Mouse (Mus musculus) hindbrain, embryonic 15.5 days (tissue): ENCODE measurements around the gene AI481877. TPM values are rescaled to one million over a fixed set of nuclear protein-coding genes. Genes with fewer than 3 reads are reported as not detected.

ENCODE experiments used
- ATAC-seq: fragments of 200-750 bp; cut with Nextera tagmentation; 2 replicates; pipeline ENCODE4 v1.8.0; 2017; ENCODE audit warnings: low read depth, moderate number of reproducible peaks, moderate TSS enrichment; ENCODE audit not compliant: low FRiP score
- H3K27ac ChIP-seq: fragments of 300-500 bp; sonication (generic); replicated peaks from 2 replicates; pipeline ENCODE4 v1.5.1; 2015; ENCODE audit warnings: mild to moderate bottlenecking, inconsistent platforms
- H3K27me3 ChIP-seq: fragments of 300-500 bp; sonication (generic); 2 replicates; pipeline ENCODE4 v1.6.1; 2015; ENCODE audit warnings: control low read depth, inconsistent platforms
- H3K36me3 ChIP-seq: fragments of 300-500 bp; sonication (generic); 2 replicates; pipeline ENCODE4 v1.6.1; 2015; ENCODE audit warnings: control low read depth, inconsistent platforms
- H3K4me1 ChIP-seq: fragments of 300-500 bp; sonication (generic); replicated peaks from 2 replicates; pipeline ENCODE4 v1.6.1; 2015; ENCODE audit warnings: control low read depth, inconsistent platforms
- H3K4me2 ChIP-seq: fragments of 300-500 bp; sonication (generic); 2 replicates; pipeline ENCODE4 v1.6.1; 2015; ENCODE audit warnings: moderate library complexity, mild to moderate bottlenecking, inconsistent platforms
- H3K4me3 ChIP-seq: fragments of 300-500 bp; sonication (generic); 2 replicates; pipeline ENCODE4 v1.5.1; 2015; ENCODE audit warnings: mild to moderate bottlenecking, inconsistent platforms
- H3K9ac ChIP-seq: fragments of 300-500 bp; sonication (generic); 2 replicates; pipeline ENCODE4 v1.6.1; 2015; ENCODE audit warnings: inconsistent platforms
- H3K9me3 ChIP-seq: fragments of 300-500 bp; sonication (generic); 2 replicates; pipeline ENCODE4 v1.6.1; 2016; ENCODE audit warnings: control low read depth, inconsistent platforms
- WGBS: fragments of 180-500 bp; shearing (Covaris S2); methylation state at CpG from one replicate; pipeline ENCODE4 v1.1.7; 2015; 5-methylcytosine and 5-hydroxymethylcytosine counted together
- polyA plus RNA-seq: library from polyadenylated mRNA; unstranded; fragments of >200 nt; fragmentation: Nextera tagmentation; extraction: Ambion mirVana; gene quantifications from 2 replicates; pipeline ENCODE4 v1.2.1, GENCODE M21; 2015

AI481877 gene
- polyA plus RNA-seq, 1 experiment from 2014 or later = not detected

GRCm38 (mm10) chr4:59108721-59109120 lies 30.1 kb downstream of the AI481877 start:
- no peak for ATAC-seq
- no peak overlapping the region for H3K9ac ChIP-seq
- no peak overlapping the region for H3K4me3 ChIP-seq
- no peaks in the 10 kb centered on the region for H3K27me3 ChIP-seq
- H3K4me1 ChIP-seq = no peaks in the 10 kb centered on the region
- H3K36me3 ChIP-seq = no peaks in the 10 kb centered on the region
- WGBS = 86% methylated on average over 4 of the region's 4 CpGs
- H3K4me2 ChIP-seq = no peak overlapping the region
- H3K9me3 ChIP-seq = no peaks in the 10 kb centered on the region
- no peak overlapping the region for H3K27ac ChIP-seq

- Histone ChIP-seq H3K4me2 (no peak overlapping the region), H3K9me3 (no peaks in the 10 kb centered on the region), H3K4me1 (no peaks in the 10 kb centered on the region), H3K9ac (no peak overlapping the region), H3K27ac (no peak overlapping the region), H3K27me3 (no peaks in the 10 kb centered on the region), H3K36me3 (no peaks in the 10 kb centered on the region), H3K4me3 (no peak overlapping the region)
- ATAC-seq = no peak
- WGBS = 88% methylated on average over 2 of the region's 2 CpGs
Observed at GRCm38 (mm10) chr4:59107886-59108285, 30.9 kb downstream of the AI481877 start.

DNA sequence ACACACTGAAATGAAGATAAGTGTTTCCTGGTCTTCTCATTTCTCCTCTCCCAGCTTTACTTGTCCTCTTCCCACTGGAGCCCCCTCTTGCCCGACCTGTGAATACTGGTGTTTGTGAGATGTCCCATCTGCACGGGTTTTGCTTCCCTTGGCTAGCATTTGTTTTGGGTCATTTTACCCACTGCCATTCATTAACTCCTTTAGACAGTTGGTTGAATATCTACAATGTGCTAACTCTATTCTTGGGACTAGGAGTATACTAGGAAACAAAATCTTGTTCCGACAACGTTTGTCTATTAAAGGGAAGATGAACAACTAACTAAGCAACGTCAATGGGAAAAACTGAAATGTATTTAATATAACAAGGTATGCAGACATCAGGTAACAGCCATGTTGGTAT lies 32.1 kb downstream of the AI481877 start:
- H3K9ac ChIP-seq = no peak overlapping the region
- WGBS = 83% methylated on average over 5 of the region's 5 CpGs
- no peaks in the 10 kb centered on the region for H3K36me3 ChIP-seq
- no peaks in the 10 kb centered on the region for H3K27me3 ChIP-seq
- H3K27ac ChIP-seq = no peak overlapping the region
- H3K4me3 ChIP-seq = no peak overlapping the region
- no peaks in the 10 kb centered on the region for H3K4me1 ChIP-seq
- no peak overlapping the region for H3K4me2 ChIP-seq
- H3K9me3 ChIP-seq = no peaks in the 10 kb centered on the region
- ATAC-seq = no peak

DNA sequence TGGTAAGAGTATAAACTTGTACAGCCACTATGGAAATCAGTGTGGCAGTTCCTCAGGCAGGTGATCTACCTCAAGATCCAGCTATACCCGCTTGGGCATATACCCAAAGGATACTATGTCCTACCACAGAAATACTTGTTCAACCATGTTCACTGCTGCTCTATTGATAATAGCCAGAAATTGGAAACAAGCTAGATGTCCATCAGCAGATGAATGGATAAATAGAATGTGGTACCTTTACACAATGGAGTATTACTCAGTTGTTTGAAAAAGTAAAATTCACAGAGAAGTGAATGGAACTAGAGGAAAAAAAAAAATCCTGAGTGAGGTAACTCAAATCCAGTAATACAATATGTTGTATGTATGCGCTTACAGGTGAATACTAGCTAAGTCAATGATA lies 34.6 kb downstream of the AI481877 start:
- no peak for ATAC-seq
- Histone ChIP-seq H3K36me3 (no peaks in the 10 kb centered on the region), H3K9me3 (no peaks in the 10 kb centered on the region), H3K4me1 (no peaks in the 10 kb centered on the region), H3K4me3 (no peak overlapping the region), H3K27me3 (no peaks in the 10 kb centered on the region), H3K27ac (no peak overlapping the region), H3K9ac (no peak overlapping the region), H3K4me2 (no peak overlapping the region)
- WGBS = 93% methylated on average over 2 of the region's 2 CpGs

DNA sequence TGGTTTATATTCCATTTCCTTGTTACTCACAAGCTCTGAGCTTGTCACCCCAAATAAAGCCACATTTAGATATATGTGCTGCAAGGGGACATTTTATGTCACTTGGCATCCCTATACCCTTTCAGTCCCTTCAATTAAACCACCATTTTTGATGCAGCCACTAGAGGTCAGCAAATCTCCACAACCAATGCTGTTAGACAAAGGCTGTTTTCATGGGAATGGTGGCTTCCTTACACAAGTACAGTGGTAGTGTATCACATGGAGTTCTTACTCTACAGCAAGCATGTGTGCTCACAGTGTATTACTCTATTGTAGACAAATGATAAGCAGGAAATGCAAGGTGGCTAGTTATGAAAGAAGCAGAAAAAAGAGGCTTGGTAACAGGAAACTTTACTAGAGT lies 42.4 kb downstream of the AI481877 start:
- peak; percentile 91 for ATAC-seq

GRCm38 (mm10) chr4:59089391-59089790 lies 49.4 kb downstream of the AI481877 start:
- Histone ChIP-seq H3K27ac (no peak overlapping the region), H3K4me3 (no peak overlapping the region), H3K36me3 (no peaks in the 10 kb centered on the region), H3K9ac (no peak overlapping the region), H3K4me2 (no peak overlapping the region), H3K4me1 (no peaks in the 10 kb centered on the region), H3K27me3 (no peaks in the 10 kb centered on the region), H3K9me3 (no peaks in the 10 kb centered on the region)
- ATAC-seq = no peak
- 55% methylated on average over 1 of the region's 1 CpGs for WGBS

More for the DNA sequence above, 42.4 kb downstream of the AI481877 start:
- H3K4me1 ChIP-seq = no peaks in the 10 kb centered on the region
- no peaks in the 10 kb centered on the region for H3K9me3 ChIP-seq
- no peaks in the 10 kb centered on the region for H3K36me3 ChIP-seq
- H3K27ac ChIP-seq = no peak overlapping the region
- no peak overlapping the region for H3K4me2 ChIP-seq
- H3K4me3 ChIP-seq = no peak overlapping the region
- no peak overlapping the region for H3K9ac ChIP-seq
- H3K27me3 ChIP-seq = no peaks in the 10 kb centered on the region

- no peaks in the 10 kb centered on the region for H3K27me3 ChIP-seq
- no peaks in the 10 kb centered on the region for H3K4me1 ChIP-seq
- no peaks in the 10 kb centered on the region for H3K9me3 ChIP-seq
- H3K36me3 ChIP-seq = no peaks in the 10 kb centered on the region
- ATAC-seq = no peak
- no peak overlapping the region for H3K9ac ChIP-seq
- H3K4me3 ChIP-seq = no peak overlapping the region
- 84% methylated on average over 2 of the region's 2 CpGs for WGBS
- no peak overlapping the region for H3K4me2 ChIP-seq
- no peak overlapping the region for H3K27ac ChIP-seq
Observed at GRCm38 (mm10) chr4:59083430-59083829, 55.4 kb downstream of the AI481877 start.

- H3K4me1 ChIP-seq = no peaks in the 10 kb centered on the region
- WGBS = 57% methylated on average over 3 of the region's 3 CpGs
- H3K9ac ChIP-seq = no peak overlapping the region
- H3K9me3 ChIP-seq = no peaks in the 10 kb centered on the region; the same call in 1 of the 2 replicates
- no peak overlapping the region for H3K4me3 ChIP-seq
- no peak overlapping the region for H3K4me2 ChIP-seq
- no peaks in the 10 kb centered on the region for H3K36me3 ChIP-seq
- no peak for ATAC-seq
- no peak overlapping the region for H3K27ac ChIP-seq
- H3K27me3 ChIP-seq = no peaks in the 10 kb centered on the region
Observed at GRCm38 (mm10) chr4:59069276-59069675, 69.5 kb downstream of the AI481877 start.

- no peaks in the 10 kb centered on the region for H3K4me1 ChIP-seq
- H3K4me2 ChIP-seq = no peak overlapping the region
- no peaks in the 10 kb centered on the region for H3K36me3 ChIP-seq
- WGBS = 74% methylated on average over 12 of the region's 12 CpGs
- H3K4me3 ChIP-seq = no peak overlapping the region
- H3K9ac ChIP-seq = no peak overlapping the region
- no peak overlapping the region for H3K27ac ChIP-seq
- no peaks in the 10 kb centered on the region; the same call in 1 of the 2 replicates for H3K9me3 ChIP-seq
- no peaks in the 10 kb centered on the region for H3K27me3 ChIP-seq
- ATAC-seq = no peak
Observed at GRCm38 (mm10) chr4:59062526-59062925, 76.3 kb downstream of the AI481877 start.

GRCm38 (mm10) chr4:59057929-59058328 lies 80.9 kb downstream of the AI481877 start:
- no peaks in the 10 kb centered on the region for H3K27me3 ChIP-seq
- no peaks in the 10 kb centered on the region for H3K36me3 ChIP-seq
- H3K9me3 ChIP-seq = no peaks in the 10 kb centered on the region
- H3K4me2 ChIP-seq = no peak overlapping the region
- WGBS = 89% methylated on average over 3 of the region's 3 CpGs
- H3K27ac ChIP-seq = no peak overlapping the region
- H3K9ac ChIP-seq = no peak overlapping the region
- H3K4me3 ChIP-seq = no peak overlapping the region
- ATAC-seq = no peak
- no peaks in the 10 kb centered on the region for H3K4me1 ChIP-seq

DNA sequence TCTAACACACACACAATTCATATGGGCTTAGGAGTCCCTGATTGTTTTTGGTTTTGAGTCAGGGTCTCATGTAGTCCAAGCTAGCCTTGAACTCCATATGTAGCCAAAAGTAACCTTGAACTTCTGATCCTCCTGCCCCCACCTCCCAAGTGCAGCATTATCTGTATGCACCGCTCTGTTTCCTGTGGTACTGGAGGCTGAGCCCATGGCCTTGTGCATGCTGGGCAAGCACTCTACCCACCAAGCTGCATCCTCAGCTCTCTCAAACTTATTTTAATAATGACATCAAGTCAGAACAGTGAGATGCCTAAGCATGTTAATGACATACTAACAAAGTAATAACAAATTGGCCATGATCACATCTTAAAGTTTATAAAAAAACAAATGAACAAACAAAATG lies 87.7 kb downstream of the AI481877 start:
- Histone ChIP-seq H3K4me1 (no peaks in the 10 kb centered on the region), H3K27me3 (no peaks in the 10 kb centered on the region), H3K27ac (no peak overlapping the region), H3K4me2 (no peak overlapping the region), H3K9ac (no peak overlapping the region), H3K36me3 (no peaks in the 10 kb centered on the region), H3K4me3 (no peak overlapping the region), H3K9me3 (no peaks in the 10 kb centered on the region)
- ATAC-seq = no peak
- 100% methylated on average over 1 of the region's 1 CpGs for WGBS

GRCm38 (mm10) chr4:59047222-59047621 lies 91.6 kb downstream of the AI481877 start:
- 20% methylated on average over 3 of the region's 3 CpGs for WGBS
- no peak for ATAC-seq

GRCm38 (mm10) chr4:59043891-59044290 lies 94.9 kb downstream of the AI481877 start:
- Histone ChIP-seq H3K27ac (no peak overlapping the region), H3K27me3 (no peaks in the 10 kb centered on the region), H3K4me2 (no peak overlapping the region), H3K4me1 (no peaks in the 10 kb centered on the region), H3K9me3 (no peaks in the 10 kb centered on the region), H3K36me3 (peaks cover 26% of the 10 kb centered on the region), H3K4me3 (no peak overlapping the region), H3K9ac (no peak overlapping the region)
- no peak for ATAC-seq
- WGBS = 91% methylated on average over 6 of the region's 6 CpGs

More at GRCm38 (mm10) chr4:59047222-59047621, 91.6 kb downstream of the AI481877 start:
- H3K36me3 ChIP-seq = peaks cover 2% of the 10 kb centered on the region; the same call in 1 of the 2 replicates
- no peak overlapping the region for H3K27ac ChIP-seq
- no peak overlapping the region for H3K4me3 ChIP-seq
- no peaks in the 10 kb centered on the region for H3K4me1 ChIP-seq
- H3K27me3 ChIP-seq = no peaks in the 10 kb centered on the region
- H3K4me2 ChIP-seq = no peak overlapping the region
- no peak overlapping the region for H3K9ac ChIP-seq
- H3K9me3 ChIP-seq = no peaks in the 10 kb centered on the region
